Mouse (Mus musculus) right cerebral cortex, postnatal 36 days (tissue): ENCODE measurements around the gene Trmt10c.
"Not testable (repeated sequence)": the region's sequence is repeated elsewhere in the genome, so short reads cannot be mapped to it uniquely, and the experiment has no call there.

Experiments used
- DNase-seq, 2 experiments: peaks; one replicate each; pipeline ENCODE4 v3.0.0; 2022; ENCODE audit warnings: low spot score in 2 of 2, mixed read lengths in 1 of 2

Trmt10c gene

DNA sequence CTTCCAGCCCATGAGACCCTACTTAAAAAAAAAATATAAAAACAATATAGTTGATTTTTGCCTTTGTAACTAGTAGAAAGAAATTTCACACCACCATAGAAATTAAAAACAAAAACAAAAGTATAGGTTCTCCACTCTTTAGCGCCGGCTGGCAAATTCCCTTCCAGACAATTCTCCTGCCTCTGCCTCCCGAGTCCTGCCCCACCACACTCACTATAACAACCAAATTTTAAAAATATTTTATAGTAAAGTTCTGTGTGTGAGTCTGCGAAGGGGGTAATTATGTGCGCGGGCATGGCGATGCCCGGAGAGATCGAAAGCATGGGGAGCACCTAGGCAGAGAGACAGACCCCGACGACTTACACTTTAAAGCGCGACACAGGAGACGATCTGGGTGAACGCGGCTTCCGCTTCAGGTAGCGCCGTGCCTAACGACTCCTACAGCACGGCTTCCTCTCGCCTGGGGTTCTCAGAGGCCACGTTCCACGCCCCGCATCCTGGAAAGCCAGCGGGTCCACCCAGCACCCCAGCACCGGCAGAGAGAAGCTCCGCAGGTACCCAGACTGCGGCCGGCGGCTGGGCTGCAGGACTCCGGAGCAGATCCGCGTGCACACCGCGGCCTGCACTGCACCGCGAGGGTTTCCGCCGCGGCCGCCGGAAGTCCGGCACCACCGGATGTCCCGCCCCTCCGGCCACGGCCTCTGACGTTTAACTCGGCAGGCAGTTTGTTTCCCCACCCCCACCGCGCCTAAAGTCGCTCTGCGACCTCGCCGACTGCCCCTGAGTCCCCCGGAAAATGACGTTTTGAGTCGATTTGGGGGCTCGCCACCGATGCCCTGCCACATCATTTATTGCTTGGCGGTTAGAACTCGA is at the start of gene Trmt10c:
Trmt10c (minus strand) TSS at position 682 of the 873 bp plus-strand sequence.
- peak; percentile 88 for DNase-seq

DNA sequence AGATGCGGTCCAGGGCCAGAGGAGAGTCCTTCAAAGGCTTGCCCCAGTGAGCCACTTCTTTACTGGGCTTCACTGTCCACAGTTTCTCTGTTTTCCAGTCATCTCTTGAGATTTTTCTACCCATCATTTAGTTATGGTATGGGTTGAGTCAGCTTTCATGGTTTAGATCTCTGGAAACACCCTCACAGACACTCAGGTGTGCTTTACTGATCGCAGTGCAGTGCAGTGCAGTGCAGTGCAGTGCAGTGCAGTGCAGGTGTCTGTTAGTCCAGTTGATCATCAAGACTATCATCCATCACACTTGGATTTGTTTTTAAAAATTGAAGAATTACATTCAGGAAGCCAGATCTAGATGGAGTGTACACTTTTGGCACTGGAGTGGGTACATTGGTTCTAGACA is 48.7 kb upstream of the Trmt10c start:
- DNase-seq, result no peak

DNA sequence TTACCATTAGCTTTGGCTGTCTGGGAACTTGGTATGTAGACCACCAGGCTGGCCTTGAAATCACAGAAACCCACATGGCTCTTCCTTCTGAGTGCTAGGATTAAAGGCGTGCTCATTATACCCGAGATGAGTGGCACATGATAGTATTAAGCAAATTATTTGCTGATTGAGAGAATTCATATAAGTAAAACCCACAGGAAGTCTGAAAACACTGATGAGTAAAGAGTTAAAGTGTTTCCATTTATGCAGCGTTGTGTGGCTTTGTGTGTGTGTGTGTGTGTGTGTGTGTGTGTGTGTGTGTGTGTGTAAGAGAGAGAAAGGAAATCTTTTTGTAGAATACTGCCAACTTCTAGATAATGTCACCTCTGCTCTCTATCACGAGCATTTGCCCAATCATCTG is 44.1 kb upstream of the Trmt10c start:
- no peak for DNase-seq

DNA sequence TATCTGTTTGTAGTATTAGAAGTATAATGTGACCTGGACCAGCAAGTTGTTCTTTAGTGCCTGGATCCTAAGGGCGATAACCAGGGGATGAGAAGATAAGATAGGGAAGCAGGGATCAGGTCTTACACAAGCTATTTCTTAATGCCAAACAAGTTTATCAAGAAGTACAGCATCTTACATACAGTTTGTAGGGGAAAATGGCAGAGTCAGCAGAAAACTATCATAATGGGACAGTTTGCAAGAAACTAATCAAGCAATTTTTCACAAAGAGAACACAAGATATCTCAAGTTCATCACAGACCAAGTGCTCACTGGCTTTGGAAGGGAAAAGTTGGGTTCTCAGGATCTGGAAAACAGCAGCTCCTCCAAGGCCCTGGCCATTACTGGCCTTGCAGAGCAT is 41.8 kb upstream of the Trmt10c start:
- no peak for DNase-seq

DNA sequence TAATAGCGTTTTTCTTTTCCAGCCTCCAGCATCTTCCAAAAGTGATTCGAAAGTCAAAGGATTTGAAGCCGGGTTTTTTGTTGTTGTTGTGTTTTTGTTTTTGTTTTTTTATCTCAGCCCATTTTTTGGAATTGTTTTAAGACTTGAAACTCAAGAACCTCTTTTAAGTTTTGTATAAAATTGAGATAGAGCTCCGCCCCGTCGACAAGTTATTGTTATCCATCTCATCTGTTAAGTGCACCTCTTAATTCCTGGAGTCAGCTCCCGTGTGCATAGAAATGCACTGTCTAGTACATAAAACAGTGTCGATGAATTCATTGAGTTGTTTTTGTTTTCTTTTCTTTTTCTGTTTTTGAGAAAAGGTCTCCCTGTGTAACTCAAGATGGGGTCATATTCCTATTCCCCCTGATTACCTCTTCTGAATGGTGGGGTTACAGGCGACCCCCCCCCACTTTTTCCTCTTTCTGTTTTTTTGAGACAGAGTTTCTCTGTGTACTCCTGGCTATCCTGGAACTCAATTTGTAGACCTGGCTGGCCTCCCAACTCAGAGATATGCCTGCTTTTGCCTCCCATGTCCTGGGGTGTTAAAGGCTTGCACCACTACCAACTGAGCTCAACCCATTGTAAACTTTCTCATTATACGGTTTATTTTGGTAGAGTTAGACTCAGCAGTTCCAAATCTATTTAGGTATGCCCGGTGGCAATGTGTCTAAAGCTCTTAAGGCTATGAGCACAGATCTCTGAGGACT is 38.7 kb upstream of the Trmt10c start:
- no peak for DNase-seq

DNA sequence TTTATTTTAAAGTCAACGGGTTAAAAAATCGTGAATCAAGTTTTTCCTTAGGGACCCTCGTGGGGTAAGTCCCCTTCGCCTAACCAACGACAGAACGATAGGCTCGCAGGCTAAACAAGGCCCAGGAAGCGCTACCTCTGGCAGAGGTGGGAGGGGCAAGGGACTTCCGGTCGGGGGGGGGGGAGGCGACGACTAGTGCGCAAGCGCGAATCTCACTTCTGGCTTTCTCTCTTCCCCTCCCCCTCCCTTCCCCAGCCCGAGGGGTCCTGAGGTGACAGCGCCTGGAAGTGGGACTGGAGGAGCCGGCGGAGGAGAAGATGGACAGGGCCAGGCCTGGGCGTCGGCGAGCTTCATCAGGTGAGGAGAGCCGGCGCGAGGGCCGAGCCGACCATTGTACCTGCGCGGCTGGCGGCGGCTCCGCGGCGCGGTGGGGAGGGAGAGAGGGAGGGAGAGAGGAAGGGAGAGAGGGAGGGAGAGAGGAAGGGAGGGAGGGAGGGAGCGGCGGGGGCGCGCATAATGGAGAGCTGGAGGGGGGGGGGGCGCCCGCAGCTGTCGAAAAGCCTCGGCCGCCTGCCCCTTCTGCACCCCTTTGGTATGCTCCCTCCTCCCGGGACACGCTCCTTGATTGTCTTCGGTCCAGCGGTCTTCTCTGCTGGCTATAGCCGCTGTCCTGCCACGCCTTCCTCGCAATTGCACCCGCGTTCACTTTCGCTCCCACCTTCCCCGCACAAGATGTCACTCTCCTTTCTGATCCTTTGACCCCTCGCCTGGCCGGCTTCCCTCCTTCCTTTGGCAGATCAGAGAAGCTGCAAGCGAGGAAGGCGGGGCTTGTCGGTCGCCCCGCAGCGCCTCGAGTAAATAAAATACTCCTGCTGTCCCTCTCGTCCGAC is 37.8 kb upstream of the Trmt10c start:
- DNase-seq, result peak; percentile 66 to 74

DNA sequence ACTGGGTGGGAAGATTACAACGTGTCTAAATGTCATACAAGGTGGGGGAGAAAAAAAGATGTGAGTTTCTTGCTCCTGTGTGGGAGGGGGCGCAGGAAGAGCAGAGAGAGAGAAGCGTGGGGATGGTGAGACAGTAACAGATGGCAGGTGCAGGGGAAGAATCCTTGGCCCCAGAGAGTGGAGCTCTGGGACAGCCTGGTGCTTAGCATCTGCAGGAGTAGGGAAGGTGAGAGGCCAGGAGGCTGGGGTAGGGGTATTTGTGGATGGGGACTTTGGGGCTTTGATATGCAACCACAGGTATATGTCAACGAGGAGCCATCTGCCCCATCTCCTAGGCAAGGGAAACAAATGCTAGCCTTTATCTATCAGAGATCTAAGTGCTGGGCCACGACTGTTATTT is 36.9 kb upstream of the Trmt10c start:
- DNase-seq, result no peak

DNA sequence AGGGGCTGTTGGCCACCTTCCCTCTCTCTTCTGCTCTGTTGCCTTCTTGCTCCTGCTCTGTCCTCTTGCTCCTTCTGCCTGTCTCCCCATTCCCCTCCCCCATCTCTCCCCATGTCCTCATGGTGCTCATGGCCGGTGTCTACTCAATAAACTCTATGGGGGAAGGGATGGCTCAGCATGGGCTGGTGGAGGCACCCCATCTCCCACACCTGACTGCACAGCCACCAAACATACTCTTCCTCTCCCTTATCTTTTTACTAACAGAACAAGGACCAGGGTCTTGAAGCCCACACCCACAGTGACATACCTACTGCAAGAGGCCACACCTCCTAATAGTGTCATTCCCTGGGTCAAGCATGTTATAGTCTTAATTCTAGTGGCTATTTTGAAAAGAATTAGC is 36.5 kb upstream of the Trmt10c start:
- DNase-seq, result no peak

DNA sequence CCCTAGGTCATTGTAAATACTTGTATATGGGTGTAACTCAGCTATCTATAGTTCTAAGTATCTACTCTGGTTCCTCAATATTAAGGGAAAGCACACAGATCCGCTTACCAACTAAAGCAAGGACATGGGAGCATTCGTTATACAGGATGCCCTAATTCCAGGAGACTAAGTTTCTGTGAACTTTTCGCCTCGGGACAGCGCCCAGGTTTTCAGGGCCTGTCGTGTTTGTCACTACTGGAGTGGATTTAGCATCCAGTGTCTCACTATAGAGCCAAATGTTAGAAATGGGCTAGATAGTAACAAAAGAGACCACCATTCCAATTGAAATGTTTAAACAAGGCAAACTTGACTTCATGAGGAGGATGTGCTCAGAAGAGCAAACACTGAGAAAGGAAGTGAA is 35.5 kb upstream of the Trmt10c start:
- DNase-seq, result not testable (repeated sequence)

DNA sequence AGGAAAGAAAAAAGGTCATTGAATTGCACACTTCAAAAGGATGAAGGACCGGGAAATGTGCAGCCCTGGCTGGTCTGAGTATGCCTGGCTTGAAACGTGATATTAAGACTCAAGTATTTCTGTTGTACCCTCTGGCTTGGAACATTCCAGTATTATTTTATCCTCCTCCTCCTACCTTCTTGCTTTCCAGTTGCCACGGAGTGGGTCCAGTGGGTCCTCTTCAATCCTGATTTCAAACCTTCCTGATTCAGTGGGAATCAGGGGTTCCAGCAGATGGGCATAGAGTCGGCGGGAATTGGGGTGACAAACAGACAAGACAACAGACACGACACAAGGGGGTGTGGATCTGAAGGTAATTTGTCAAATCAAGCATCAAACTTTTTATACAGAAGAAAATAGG is 34.9 kb upstream of the Trmt10c start:
- no peak for DNase-seq

DNA sequence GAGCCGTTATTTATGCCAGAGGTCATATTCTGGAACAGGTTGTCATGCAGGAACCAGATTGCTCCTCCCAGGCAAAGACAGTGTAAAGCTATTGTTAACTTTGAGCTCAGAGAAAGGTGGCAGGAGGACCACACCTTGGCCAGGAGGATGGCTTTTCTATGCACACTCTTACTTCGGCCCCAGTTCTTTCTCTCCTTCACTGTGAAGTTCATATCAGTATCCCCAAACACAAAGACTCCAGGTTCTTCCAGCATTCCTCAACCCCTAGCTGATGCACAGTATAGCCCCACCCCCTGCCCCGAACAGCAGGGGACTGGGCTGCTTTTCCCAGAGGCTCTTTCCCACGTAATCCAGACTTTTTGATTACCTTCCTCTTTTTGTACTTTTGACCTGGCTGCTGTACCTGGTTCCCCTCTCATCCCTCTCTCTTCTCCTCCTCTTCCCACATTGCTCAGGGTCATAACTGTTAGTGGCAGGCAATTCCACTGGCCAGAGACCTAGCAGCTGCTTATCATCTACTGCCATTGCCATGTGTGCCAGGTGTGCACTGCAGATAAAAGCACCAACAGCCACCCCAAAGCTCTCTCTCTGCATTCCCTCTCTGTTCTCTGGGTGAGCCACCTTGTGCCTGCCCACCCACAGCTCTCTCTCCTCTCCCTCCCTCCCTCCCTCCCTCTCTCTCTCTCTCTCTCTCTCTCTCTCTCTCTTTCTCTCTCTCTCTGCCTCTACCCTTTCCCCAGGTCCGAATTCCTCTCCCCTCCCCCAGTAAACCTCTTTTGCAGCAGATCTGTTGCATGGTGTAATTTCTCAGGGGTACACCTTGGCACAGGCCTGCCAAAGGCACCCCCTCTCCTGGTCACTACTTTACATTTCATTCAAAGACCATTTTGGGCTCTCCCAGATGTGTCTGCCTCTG is 34.0 kb upstream of the Trmt10c start:
- DNase-seq, result no peak

DNA sequence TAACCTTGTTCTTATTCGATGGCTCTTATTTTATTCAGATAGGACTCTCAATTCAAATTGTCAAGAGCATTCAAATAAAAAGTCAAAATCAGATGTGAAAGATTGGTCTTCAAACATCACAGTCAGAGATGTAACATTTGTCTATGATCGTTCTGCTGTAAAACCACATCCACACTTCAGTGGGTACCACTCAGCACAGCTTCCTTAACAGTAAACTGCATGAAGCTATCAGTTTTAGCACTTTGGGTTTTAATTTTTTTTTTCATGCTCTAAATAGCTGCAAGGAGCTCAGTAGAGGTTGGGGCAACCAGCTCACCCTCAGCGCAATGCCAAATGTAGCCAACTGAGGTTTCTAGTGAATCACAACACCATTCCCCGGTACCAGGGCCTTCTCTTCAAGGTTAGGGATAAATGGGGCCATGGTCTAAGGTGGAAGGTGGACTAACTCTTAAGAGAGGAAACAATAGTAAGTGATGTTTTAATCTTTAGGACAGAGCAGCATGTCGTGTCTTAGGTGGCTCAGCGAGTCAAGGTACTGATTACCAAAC is 31.0 kb upstream of the Trmt10c start:
- DNase-seq, result no peak

DNA sequence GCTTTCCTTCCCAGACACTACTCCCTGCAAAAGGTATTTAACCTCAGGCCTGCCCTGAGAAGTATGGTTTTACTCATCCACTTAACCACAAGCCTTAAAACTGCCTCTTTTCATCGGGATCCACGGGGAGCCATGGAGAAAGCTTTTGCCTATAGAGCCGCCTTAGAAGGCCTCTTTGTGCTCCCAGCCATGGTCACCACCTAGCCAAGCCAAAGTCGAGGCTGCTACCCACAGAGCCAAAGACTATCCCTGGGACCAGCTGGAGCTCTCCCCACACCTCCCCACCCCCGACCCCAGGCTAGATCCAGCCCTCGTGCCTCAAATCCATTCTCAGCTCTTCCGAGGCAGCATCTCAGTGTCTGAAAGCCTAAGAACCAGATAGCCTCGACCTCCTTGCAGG is 28.5 kb upstream of the Trmt10c start:
- no peak for DNase-seq

DNA sequence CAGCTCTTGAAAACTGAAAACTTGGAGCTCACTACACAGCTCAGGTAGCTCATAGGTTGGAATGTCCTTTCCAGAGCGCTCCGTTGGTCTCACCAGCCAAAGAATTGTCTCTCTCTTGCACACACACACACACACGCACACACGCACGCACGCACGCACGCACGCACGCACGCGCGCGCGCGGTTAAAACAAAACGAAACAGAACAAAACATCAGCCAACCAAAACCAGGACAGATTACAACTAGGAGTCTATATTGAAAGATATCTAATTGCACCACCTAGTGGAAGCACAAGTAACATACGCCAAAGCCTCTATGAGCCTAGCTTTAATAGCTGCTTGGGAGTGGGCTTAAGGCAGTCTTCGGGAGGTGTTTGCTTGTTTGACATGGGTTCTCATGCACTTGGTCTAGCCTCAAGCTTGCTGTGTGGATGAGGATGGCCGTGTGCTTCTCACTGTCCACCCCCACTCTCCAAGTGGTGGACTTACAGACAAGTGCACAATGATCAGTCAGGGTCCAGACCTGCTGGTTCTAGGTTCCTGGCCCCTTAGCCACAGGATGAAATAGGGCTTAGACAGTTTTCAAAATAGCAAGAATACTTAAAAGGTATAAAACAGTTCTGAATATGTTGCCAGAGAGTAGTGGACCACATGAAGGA is 26.8 kb upstream of the Trmt10c start:
- DNase-seq, result peak; percentile 60 to 71

DNA sequence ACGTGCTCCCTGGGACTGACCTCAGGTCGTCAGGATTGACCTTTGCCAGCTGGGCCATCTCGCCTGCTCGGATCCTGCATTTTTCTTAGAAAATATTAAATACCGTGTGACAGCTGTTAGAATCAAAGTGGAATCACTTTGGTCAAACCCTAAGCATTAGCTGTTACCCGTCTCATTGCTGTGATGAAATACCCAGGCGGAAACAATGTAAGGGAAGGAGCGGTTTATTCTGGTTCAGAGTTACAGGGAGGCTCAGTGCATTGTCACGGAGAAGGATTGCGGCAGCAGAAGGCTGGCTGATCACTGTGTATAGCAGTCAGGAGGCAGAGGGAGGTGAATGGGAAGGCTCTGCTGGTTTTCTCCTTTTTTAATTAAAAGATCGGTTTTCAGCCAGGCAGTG is 25.4 kb upstream of the Trmt10c start:
- no peak for DNase-seq

DNA sequence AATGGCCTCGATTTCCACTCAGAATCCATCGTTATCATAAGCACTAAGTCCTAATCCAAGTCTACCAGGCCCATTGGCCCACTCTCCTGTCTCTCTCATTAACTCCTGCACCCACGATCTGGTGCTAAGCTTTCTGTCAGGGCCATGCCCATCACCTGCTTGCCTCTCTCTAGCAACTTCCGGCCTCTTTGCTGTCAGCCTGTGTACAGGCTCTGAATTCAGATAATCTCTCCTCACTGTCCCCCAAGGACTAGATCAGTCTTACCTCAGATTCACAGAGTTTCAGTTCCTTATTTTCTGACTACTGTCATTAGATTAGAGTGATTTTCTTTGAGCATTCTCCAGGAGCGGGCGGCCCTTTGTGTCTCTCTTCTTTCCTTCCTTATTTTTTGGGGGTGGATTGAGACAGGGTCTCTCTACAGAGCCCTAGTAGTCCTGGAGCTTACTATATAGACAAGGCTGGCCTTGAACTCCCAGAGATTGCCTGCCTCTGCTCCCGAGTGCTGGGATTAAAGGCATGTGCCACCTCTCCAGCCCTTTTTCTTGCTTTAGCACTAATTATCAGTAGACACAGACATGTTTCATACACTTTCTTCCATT is 24.5 kb upstream of the Trmt10c start:
- DNase-seq, result no peak

DNA sequence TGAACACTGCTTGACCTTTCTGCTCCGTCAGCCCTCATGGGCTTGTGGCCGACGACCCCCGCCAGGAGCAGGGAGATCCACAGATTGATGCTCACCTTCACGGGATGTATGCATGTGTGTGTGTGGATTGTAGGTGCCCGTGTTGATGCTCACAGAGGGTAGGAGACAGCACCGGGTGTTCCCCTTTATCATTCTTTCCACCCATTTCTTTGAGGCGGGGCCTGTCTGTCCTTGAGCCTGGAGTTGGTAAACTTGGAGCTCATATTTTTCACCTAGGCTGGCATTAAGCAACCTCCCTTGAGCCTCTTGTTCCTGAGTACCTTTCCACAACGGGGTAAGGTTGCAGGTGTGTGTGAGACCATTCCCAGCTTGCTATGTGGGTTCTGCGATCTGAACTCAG is 20.5 kb upstream of the Trmt10c start:
- DNase-seq, result no peak

DNA sequence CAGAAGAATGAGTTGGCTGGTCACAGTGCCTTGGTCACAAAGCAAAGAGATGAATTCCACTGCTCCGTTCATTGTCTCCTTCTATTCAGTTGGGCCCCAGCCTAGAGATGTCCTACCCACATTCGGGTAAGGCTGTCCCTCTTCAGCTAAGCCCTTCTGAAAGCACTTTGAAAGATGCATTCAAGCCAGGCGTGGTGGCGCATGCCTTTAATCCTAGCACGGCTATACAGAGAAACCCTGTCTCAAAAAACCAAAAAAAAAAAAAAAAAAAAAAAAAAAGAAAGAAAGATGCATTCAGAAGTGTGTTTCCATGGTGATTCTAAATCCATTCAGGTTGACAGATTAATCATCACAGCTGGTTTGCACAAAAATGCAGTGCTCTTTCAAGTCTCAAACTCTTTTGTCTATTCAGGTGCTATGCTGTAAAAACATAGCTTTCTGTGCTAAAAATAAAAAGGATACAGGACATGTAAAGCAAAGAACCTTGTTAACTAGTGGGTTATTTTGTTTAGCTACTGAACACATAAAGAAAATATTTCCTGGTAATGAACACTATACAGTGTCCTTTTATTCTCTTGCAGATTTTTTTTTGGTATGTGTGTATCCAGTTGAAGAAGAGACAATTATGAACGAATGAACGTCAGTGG is 19.4 kb upstream of the Trmt10c start:
- DNase-seq, result no peak

DNA sequence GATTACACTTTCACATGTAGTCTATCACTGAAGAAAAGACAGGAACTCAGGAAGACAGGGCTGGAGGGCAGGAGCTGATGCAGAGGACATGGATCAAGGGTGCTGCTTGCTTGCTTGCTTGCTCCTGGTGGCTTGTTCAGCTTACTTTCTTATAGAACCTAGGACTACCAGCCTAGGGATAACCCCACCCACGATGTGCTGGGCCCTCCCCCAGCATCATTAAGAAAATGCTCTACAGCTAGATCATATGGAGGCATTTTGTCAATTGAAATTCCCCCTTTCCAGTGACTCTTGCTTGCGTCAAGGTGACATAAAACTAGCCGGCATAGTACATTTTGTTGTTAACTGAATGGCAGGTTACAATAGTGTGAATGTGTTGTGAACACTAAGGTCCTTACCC is 18.3 kb upstream of the Trmt10c start:
- no peak for DNase-seq
